Mouse (Mus musculus): ENCODE measurements around the gene Lmod1.

Gene Lmod1

GRCm38 (mm10) chr1:135412130-135412529 lies 87.5 kb downstream of the Lmod1 start:
- DNase-seq (ENCODE audit: low spot score) = no peak

GRCm38 (mm10) chr1:135413996-135414395 lies 89.4 kb downstream of the Lmod1 start:
- DNase-seq (ENCODE audit: low spot score) = peak; percentile 12
